Mouse (Mus musculus) spleen, postnatal 0 days (tissue): Measurements from ENCODE around the gene Dmc1. TPM values are rescaled to one million over a fixed set of nuclear protein-coding genes. Genes with fewer than 3 reads are reported as not detected.

Experiments
- polyA plus RNA-seq: library from polyadenylated mRNA; unstranded; fragments of >200 nt; fragmentation: Nextera tagmentation; extraction: Ambion mirVana; gene quantifications from 2 replicates; pipeline ENCODE4 v1.2.1, GENCODE M21; 2015

Gene Dmc1
- polyA plus RNA-seq = 0.85 and 0.94 TPM in 2 replicates

GRCm38 (mm10) chr15:79604990-79605665, at the start of gene Dmc1:
Dmc1 (minus strand) TSS chr15:79605109.

GRCm38 (mm10) chr15:79546410-79547288, 58.3 kb downstream of the Dmc1 start, which contains the start of gene Ddx17:
Ddx17 (minus strand) TSS chr15:79546741.

GRCm38 (mm10) chr15:79516171-79517096, 88.5 kb downstream of the Dmc1 start, which contains the start of gene Kdelr3:
Kdelr3 (plus strand) TSS chr15:79516411.

Other genes with a start within 250 kb of the Dmc1 start
- 12.0 and 16.0 TPM in 2 replicates for gene Tmem184b, start 201.5 kb downstream of the Dmc1 start, polyA plus RNA-seq
- 19.9 and 25.4 TPM in 2 replicates for gene Csnk1e, start 149.5 kb downstream of the Dmc1 start, polyA plus RNA-seq
- gene Kcnj4, start 99.9 kb downstream of the Dmc1 start, polyA plus RNA-seq = not detected in 2 replicates
- gene Kdelr3, start 88.7 kb downstream of the Dmc1 start, polyA plus RNA-seq = 18.3 and 22.0 TPM in 2 replicates
- 25.1 and 31.0 TPM in 2 replicates for gene Ddx17, start 58.4 kb downstream of the Dmc1 start, polyA plus RNA-seq
- 0.38 and 0.52 TPM in 2 replicates for gene Fam227a, start 53.8 kb upstream of the Dmc1 start, polyA plus RNA-seq
- gene Cby1, start 54.1 kb upstream of the Dmc1 start, polyA plus RNA-seq = 21.8 and 23.0 TPM in 2 replicates
- 170 and 178 TPM in 2 replicates for gene Tomm22, start 65.8 kb upstream of the Dmc1 start, polyA plus RNA-seq
- 17.5 and 19.6 TPM in 2 replicates for gene Josd1, start 82.8 kb upstream of the Dmc1 start, polyA plus RNA-seq
- 38.9 and 40.0 TPM in 2 replicates for gene Gtpbp1, start 85.7 kb upstream of the Dmc1 start, polyA plus RNA-seq
- gene Sun2, start 137.4 kb upstream of the Dmc1 start, polyA plus RNA-seq = 7.1 and 7.6 TPM in 2 replicates
- 13.8 and 18.1 TPM in 2 replicates for gene Dnal4, start 172.7 kb upstream of the Dmc1 start, polyA plus RNA-seq
- 1.2 and 1.8 TPM in 2 replicates for gene Nptxr, start 199.7 kb upstream of the Dmc1 start, polyA plus RNA-seq
- not detected in 2 replicates for gene Npcd, start 229.1 kb upstream of the Dmc1 start, polyA plus RNA-seq
- 12.5 and 18.4 TPM in 2 replicates for gene Cbx6, start 229.6 kb upstream of the Dmc1 start, polyA plus RNA-seq